Mouse (Mus musculus) kidney, embryonic 16.5 days (tissue): Measurements from ENCODE around the gene Ttc7. TPM values are rescaled to one million over a fixed set of nuclear protein-coding genes. Genes with fewer than 3 reads are reported as not detected.

Experiments
- ATAC-seq: fragments of 200-750 bp; cut with Nextera tagmentation; 2 replicates; pipeline ENCODE4 v1.8.0; 2017; ENCODE audit warnings: moderate TSS enrichment; ENCODE audit not compliant: low FRiP score, low TSS enrichment
- H3K27ac ChIP-seq: fragments of 300-500 bp; sonication (generic); 2 replicates; pipeline ENCODE4 v1.5.1; 2014; ENCODE audit warnings: low read length
- H3K27me3 ChIP-seq: fragments of 300-500 bp; sonication (generic); 2 replicates; pipeline ENCODE4 v1.6.1; 2014; ENCODE audit warnings: low read length, control low read depth, mixed read lengths; ENCODE audit not compliant: insufficient read depth
- H3K36me3 ChIP-seq: fragments of 300-500 bp; sonication (generic); 2 replicates; pipeline ENCODE4 v1.6.1; 2014; ENCODE audit warnings: low read length, control low read depth, mixed read lengths; ENCODE audit not compliant: insufficient read depth
- H3K4me1 ChIP-seq: fragments of 300-500 bp; sonication (generic); 2 replicates; pipeline ENCODE4 v1.6.1; 2014; ENCODE audit warnings: low read length, control low read depth, mixed read lengths; ENCODE audit not compliant: insufficient read depth
- H3K4me2 ChIP-seq: fragments of 300-500 bp; sonication (generic); replicated peaks from 2 replicates; pipeline ENCODE4 v1.6.1; 2014; ENCODE audit warnings: low read depth, low read length
- H3K4me3 ChIP-seq: fragments of 300-500 bp; sonication (generic); 2 replicates; pipeline ENCODE4 v1.5.1; 2014; ENCODE audit warnings: mild to moderate bottlenecking, low read length
- H3K9ac ChIP-seq: fragments of 300-500 bp; sonication (generic); replicated peaks from 2 replicates; pipeline ENCODE4 v1.6.1; 2014; ENCODE audit warnings: low read length
- H3K9me3 ChIP-seq: fragments of 300-500 bp; sonication (generic); 2 replicates; pipeline ENCODE4 v1.6.1; 2016; ENCODE audit warnings: low read length, control low read depth
- WGBS: fragments of 180-500 bp; shearing (Covaris S2); extraction: QIAGEN DNeasy Blood & Tissue Kit; methylation state at CpG from one replicate; pipeline ENCODE4 v1.1.7; 2014; 5-methylcytosine and 5-hydroxymethylcytosine counted together
- polyA plus RNA-seq: library from polyadenylated mRNA; unstranded; fragments of >200 nt; fragmentation: Nextera tagmentation; extraction: Ambion mirVana; gene quantifications from 2 replicates; pipeline ENCODE4 v1.2.1, GENCODE M21; 2015

The Ttc7 gene
- polyA plus RNA-seq, 1 experiment from 2014 or later: 8.7 TPM

GRCm38 (mm10) chr17:87367228-87367627, 84.5 kb downstream of the Ttc7 start:
- no peak overlapping the region for H3K4me3 ChIP-seq
- 38% methylated on average over 4 of the region's 4 CpGs for WGBS
- H3K36me3 ChIP-seq: 0 out of 2 replicates have a peak, but pooled peaks cover 3% of the 10 kb centered on the region
- H3K27ac ChIP-seq: 0 out of 2 replicates have a peak overlapping the region, but pooled peaks have one; percentile 3
- H3K27me3 ChIP-seq: no peaks in the 10 kb centered on the region
- no peaks in the 10 kb centered on the region for H3K9me3 ChIP-seq
- ATAC-seq: no peak
- H3K9ac ChIP-seq: no peak overlapping the region
- no peak overlapping the region for H3K4me2 ChIP-seq
- H3K4me1 ChIP-seq: peaks cover 46% of the 10 kb centered on the region

GRCm38 (mm10) chr17:87367640-87368039, 85.0 kb downstream of the Ttc7 start:
- 44% methylated on average over 3 of the region's 3 CpGs for WGBS

GRCm38 (mm10) chr17:87368481-87368880, 85.8 kb downstream of the Ttc7 start:
- WGBS: 63% methylated on average over 10 of the region's 10 CpGs
- Histone ChIP-seq H3K36me3 (no peaks in the 10 kb centered on the region), H3K9ac (no peak overlapping the region), H3K4me1 (peaks cover 46% of the 10 kb centered on the region), H3K27ac (no peak overlapping the region), H3K27me3 (no peaks in the 10 kb centered on the region), H3K4me3 (no peak overlapping the region), H3K9me3 (no peaks in the 10 kb centered on the region), H3K4me2 (no peak overlapping the region)
- ATAC-seq: no peak; the same call in 1 of the 2 replicates

More at GRCm38 (mm10) chr17:87367640-87368039, 85.0 kb downstream of the Ttc7 start:
- 0 out of 2 replicates have a peak, but pooled peaks have one; percentile 13 for ATAC-seq
- Histone ChIP-seq H3K4me3 (no peak overlapping the region), H3K27me3 (no peaks in the 10 kb centered on the region), H3K4me2 (no peak overlapping the region), H3K36me3 (0 out of 2 replicates have a peak, but pooled peaks cover 3% of the 10 kb centered on the region), H3K4me1 (peaks cover 46% of the 10 kb centered on the region), H3K9ac (no peak overlapping the region; the same call in 1 of the 2 replicates), H3K27ac (0 out of 2 replicates have a peak overlapping the region, but pooled peaks have one; percentile 3), H3K9me3 (no peaks in the 10 kb centered on the region)

- Histone ChIP-seq H3K4me1 (peaks cover 46% of the 10 kb centered on the region), H3K4me2 (no peak overlapping the region), H3K36me3 (no peaks in the 10 kb centered on the region), H3K27me3 (no peaks in the 10 kb centered on the region), H3K4me3 (no peak overlapping the region), H3K9ac (no peak overlapping the region), H3K27ac (no peak overlapping the region), H3K9me3 (no peaks in the 10 kb centered on the region)
- ATAC-seq: no peak
- 58% methylated on average over 18 of the region's 18 CpGs for WGBS
Observed at GRCm38 (mm10) chr17:87369270-87369759, 86.6 kb downstream of the Ttc7 start.

GRCm38 (mm10) chr17:87372189-87372588, 89.5 kb downstream of the Ttc7 start:
- no peak overlapping the region for H3K9ac ChIP-seq
- H3K27ac ChIP-seq: no peak overlapping the region
- no peaks in the 10 kb centered on the region for H3K27me3 ChIP-seq
- no peaks in the 10 kb centered on the region for H3K36me3 ChIP-seq
- no peak overlapping the region for H3K4me2 ChIP-seq
- no peak for ATAC-seq
- peaks cover 51% of the 10 kb centered on the region for H3K4me1 ChIP-seq
- no peak overlapping the region for H3K4me3 ChIP-seq
- 86% methylated on average over 7 of the region's 7 CpGs for WGBS
- H3K9me3 ChIP-seq: no peaks in the 10 kb centered on the region

- no peak overlapping the region for H3K27ac ChIP-seq
- ATAC-seq: no peak
- WGBS: 70% methylated on average over 9 of the region's 9 CpGs
- H3K36me3 ChIP-seq: no peaks in the 10 kb centered on the region
- H3K4me3 ChIP-seq: no peak overlapping the region
- no peak overlapping the region for H3K4me2 ChIP-seq
- H3K9me3 ChIP-seq: no peaks in the 10 kb centered on the region
- no peaks in the 10 kb centered on the region for H3K27me3 ChIP-seq
- peaks cover 51% of the 10 kb centered on the region for H3K4me1 ChIP-seq
- no peak overlapping the region for H3K9ac ChIP-seq
Observed at GRCm38 (mm10) chr17:87373327-87373726, 90.6 kb downstream of the Ttc7 start.

GRCm38 (mm10) chr17:87375941-87376511, 93.3 kb downstream of the Ttc7 start:
- no peaks in the 10 kb centered on the region for H3K9me3 ChIP-seq
- peaks cover 53% of the 10 kb centered on the region for H3K4me1 ChIP-seq
- 0 out of 2 replicates have a peak overlapping the region, but pooled peaks have one; percentile 6 for H3K4me2 ChIP-seq
- no peak overlapping the region for H3K4me3 ChIP-seq
- H3K36me3 ChIP-seq: no peaks in the 10 kb centered on the region
- H3K27ac ChIP-seq: peak overlapping the region; percentile 94
- WGBS: 12% methylated on average over 10 of the region's 10 CpGs
- H3K27me3 ChIP-seq: no peaks in the 10 kb centered on the region
- peak overlapping the region; percentile 10; the same call in 1 of the 2 replicates for H3K9ac ChIP-seq
- ATAC-seq: peak; percentile 65

GRCm38 (mm10) chr17:87376831-87377471, 94.3 kb downstream of the Ttc7 start:
- Histone ChIP-seq H3K27me3 (no peaks in the 10 kb centered on the region), H3K4me2 (no peak overlapping the region), H3K4me3 (no peak overlapping the region), H3K27ac (peak overlapping the region; percentile 94), H3K9ac (peak overlapping the region; percentile 42), H3K9me3 (no peaks in the 10 kb centered on the region), H3K36me3 (no peaks in the 10 kb centered on the region), H3K4me1 (peaks cover 53% of the 10 kb centered on the region)
- ATAC-seq: no peak
- WGBS: 67% methylated on average over 6 of the region's 6 CpGs

- ATAC-seq: no peak
- 67% methylated on average over 6 of the region's 6 CpGs for WGBS
- Histone ChIP-seq H3K27me3 (no peaks in the 10 kb centered on the region), H3K9ac (no peak overlapping the region), H3K4me3 (no peak overlapping the region), H3K9me3 (no peaks in the 10 kb centered on the region), H3K4me1 (peaks cover 53% of the 10 kb centered on the region), H3K36me3 (no peaks in the 10 kb centered on the region), H3K27ac (peak overlapping the region; percentile 94), H3K4me2 (no peak overlapping the region)
Observed at GRCm38 (mm10) chr17:87377536-87377935, 94.8 kb downstream of the Ttc7 start.
